Mouse (Mus musculus) embryo, embryonic 11 days (tissue): ENCODE measurements around the gene Aco2.

Experiments
- DNase-seq: peaks from one replicate; pipeline ENCODE4 v3.0.0-alpha.2; 2015

Gene Aco2

DNA sequence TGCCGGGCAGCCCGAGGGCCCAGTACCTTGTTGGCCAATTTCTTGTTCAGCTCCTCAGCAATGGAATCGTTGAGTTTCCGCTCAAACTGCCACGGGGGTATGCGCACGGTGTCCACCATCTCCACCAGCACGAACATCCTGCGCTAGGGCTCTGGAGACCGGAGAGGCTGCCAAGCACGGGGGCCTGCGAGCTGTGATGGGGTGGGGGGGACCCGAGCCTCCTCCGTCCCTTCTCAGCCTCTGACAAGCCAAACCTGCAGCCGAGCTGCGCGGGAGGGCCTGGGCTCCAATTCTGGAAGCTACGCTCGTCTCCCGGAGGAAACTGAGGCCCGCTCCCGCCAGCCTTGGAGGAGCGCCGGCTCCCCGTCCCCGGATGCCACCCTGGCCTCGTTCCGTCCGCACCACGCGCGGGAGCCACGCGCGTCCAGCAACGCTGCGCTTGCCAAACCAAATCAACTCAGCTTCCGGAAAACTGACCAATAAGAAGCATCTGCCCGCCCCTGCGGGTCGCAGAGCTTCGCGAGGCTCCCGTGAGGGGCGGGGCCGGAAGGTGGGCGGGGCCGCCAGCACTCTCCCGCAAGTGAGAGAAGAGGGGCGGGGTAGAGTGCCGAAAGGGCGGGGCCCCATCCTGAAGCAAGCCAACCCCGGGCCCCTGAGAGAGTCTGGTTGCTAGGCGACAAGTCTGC lies 53.8 kb downstream of the Aco2 start, which contains the start of gene Polr3h:
TSS of gene Polr3h (minus strand) at position 481 of the 686 bp plus-strand sequence.
- DNase-seq: peak; percentile 99

DNA sequence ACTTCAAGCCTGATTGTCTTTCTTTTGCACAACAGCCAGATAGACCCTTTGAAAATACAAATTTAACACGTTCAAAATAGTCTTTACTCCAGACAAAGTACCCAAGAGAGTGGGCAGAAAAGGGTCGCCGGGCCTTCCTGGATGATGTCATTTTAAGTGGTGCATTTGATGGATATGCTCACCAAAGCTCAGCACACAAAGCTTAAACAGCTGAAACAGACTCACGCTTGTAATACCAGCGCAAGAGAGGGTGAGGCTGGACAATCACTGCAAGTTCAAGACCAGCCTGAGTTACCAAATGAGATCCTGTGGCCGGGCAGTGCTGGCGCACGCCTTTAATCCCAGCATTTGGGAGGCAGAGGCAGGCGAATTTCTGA lies 54.3 kb downstream of the Aco2 start:
- no peak for DNase-seq

GRCm38 (mm10) chr15:81927741-81928140 lies 55.6 kb downstream of the Aco2 start:
- no peak for DNase-seq

- no peak for DNase-seq
These were observed 56.2 kb downstream of the Aco2 start for GRCm38 (mm10) chr15:81928277-81928676.

DNA sequence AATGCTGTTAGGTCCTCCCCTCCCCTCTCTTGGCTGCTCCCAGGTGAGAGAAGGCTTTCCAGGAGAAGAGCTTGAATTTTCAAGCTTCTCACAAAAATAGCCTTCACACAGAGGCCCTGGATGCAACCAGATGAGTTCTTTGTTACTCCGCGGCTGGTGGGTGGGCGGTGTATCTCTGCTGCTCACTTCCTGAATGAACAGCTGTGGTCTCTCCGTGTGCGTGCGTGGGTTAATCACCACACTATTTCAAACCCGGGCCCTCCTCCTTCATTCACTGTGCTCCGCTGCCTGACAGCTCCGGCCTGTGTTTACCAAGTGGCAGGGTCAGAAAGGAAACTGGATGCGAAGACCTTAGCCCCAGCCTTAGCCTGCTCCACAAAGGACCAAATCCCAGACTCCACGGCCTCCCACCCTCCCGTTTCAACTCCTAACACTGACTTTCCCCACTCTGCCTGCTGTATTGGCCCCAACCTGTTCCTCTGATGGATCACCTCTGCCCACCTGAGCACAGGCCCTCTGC lies 60.9 kb downstream of the Aco2 start:
- DNase-seq: peak; percentile 16

DNA sequence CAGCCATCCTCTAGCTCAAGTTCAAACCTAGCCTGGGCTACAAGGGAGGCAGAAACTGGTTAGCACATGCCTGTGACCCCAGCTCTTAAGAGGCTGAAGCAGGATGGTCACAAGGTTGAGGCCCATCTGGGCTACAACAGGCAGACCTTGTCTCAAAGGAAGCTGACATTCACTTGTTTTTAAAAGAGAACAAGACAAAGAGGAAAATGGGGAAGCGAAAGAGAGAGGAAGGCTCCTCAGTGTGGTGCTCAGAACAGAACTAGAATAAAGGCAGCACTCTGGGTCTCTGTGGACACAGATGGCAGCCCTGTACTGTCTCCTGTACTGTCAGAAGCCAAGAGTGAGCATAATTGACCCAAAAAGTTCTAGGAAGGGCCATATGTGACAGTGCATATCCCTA lies 61.9 kb downstream of the Aco2 start:
- DNase-seq: no peak

- no peak for DNase-seq
These were observed 63.9 kb downstream of the Aco2 start for GRCm38 (mm10) chr15:81935869-81936637.

DNA sequence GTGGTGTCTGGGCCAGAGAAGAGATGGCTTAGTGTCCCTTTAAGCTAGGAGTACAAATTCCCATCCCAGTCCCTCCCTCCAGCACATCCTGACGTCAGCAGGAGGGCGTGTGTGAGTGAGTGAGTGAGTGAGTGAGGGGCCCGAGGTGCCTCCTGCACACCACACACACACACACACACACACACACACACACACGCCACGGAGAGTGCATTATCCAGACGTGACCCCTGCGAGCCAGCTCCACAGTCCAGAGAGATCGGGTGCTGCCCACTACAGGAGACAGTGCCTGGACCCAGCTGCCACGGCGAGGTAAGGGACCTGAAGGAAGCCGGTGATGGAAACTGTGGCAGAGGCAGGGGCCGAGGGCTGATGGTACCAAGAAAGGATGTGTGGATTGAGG lies 64.6 kb downstream of the Aco2 start, which contains the start of gene Csdc2:
TSS of gene Csdc2 (plus strand) at position 81 of the 400 bp plus-strand sequence.
- peak; percentile 76 for DNase-seq

- peak; percentile 26 for DNase-seq
These were observed 65.2 kb downstream of the Aco2 start for GRCm38 (mm10) chr15:81937098-81937972.

DNA sequence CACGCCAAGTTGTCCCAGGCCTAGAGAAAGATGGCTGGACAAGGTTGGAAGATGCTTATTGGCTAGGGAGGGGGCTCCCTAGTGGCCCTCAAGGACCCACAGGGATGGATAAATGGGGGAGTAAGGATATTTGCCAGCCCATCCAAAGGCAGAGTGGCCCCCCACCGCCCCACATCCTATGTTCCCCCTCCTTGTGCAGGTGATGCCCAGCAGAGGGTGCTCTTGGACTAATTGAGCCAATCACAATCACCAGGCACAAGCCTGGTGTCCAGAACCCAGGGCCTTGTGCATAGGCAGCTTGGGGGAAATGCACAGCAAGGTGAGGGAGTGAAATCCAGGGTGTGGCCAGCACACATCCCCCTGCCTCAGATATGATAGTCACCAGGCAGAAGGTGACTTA lies 66.1 kb downstream of the Aco2 start:
- peak; percentile 78 for DNase-seq

DNA sequence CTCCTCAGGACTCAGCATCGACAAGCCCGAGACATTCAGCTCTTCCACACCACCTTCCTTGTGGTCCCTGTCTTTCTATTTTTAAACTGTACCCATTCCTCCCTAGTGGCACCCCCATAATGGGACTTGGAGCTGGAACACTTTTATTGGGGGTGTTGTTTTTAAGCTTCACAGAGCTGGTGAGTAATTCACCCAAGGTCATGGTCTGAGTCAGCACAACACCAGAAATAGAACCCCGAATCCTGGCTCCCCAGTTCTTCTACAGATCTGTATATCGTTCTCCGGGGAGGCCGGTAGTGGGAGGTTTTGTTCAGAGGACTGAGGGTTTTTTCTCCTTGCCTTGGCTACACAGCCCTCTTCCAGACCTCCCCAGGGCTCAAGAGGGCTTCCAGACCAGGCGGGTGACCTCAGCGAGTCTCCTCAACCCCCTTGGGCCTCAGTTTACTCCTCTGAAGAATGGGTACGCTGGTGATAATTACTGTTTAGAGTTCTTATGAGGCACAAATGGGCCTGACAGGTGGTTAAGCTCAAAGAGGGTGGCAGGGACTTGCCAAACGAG lies 67.1 kb downstream of the Aco2 start:
- no peak for DNase-seq

GRCm38 (mm10) chr15:81939774-81940173 lies 67.7 kb downstream of the Aco2 start:
- DNase-seq: no peak

DNA sequence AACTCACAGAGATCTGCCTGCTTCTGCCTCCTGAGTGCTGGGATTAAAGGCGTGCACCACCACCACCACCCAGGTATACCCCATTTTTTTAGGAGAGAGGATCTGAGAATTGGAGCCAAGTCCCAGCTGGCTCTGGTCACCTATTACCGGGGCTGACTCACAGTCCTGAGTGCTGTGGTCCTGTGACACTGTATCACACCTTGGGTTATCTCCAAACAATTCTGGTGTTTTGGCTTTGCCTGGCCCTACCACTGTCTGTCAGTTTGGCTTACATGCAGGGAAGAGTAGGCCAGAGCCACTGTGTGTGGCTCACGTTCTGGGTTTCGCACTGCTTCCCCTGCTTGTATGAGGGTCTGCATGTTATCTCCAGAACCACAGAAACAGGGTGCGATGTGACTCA lies 68.1 kb downstream of the Aco2 start:
- DNase-seq: no peak

GRCm38 (mm10) chr15:81941010-81941409 lies 68.9 kb downstream of the Aco2 start:
- no peak for DNase-seq

DNA sequence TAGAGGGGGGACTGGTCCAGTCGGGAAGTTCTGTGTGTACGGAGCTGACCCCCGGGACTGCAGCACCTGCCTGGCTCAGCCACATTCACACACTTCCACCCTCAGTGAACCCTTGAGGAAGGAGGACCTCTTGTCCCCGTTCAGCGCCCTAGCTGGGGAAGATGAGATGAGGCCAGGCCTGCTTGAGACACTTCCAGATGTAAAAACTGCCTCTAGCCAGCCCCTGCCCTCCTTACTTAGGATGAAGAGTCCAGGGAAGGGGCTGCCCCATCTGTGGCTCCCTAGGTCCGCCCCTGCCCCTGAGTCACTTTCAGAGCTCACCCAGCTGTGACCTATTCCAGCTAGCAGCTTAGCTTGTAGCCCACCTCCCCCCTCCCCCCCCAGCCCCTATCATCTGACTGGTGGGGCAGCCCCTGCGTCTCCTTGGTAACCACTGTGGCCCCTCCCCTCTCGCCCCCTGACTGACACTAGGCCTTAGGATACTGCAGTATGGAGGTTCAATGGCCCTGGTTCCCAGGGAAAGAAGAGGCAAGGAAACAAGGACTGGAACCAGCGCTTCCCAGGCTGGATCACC lies 71.2 kb downstream of the Aco2 start:
- DNase-seq: peak; percentile 83

DNA sequence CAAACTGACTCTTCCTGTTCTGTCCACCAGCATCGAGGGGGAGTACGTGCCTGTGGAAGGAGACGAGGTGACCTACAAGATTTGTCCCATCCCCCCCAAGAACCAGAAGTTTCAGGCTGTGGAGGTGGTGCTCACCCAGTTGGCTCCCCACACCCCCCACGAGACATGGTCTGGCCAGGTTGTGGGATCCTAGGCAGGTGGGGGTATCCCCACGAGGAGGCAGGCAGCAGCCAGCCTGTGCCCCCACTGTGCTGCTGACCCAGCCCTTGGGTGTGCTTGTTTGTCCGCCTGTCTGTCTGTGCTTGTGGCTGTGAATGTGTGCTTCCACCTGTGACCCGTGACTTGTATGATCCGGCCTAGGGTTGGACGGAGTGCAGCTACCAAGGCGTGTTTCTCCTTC lies 77.0 kb downstream of the Aco2 start:
- no peak for DNase-seq

GRCm38 (mm10) chr15:81949476-81950131 lies 77.5 kb downstream of the Aco2 start:
- no peak for DNase-seq

DNA sequence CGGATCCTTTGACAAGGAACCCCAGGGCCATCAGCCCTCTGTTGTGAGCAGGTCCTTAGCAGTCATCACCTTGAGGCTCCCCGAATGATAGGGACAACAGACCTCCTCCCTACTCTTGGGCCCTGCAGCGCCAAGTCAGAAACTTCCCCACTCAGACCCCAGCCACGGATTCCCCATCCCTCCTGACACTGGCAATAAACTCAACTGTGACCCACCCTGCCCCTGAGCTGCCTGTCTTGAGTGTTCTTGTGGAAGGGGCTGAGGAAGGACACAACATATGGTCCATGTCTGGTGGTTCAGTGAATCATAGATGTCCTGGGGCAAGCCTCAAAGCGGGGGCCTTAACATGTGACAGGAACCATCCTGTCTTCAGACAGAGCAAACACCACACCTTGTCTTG lies 78.6 kb downstream of the Aco2 start:
- DNase-seq: no peak

- DNase-seq: no peak
These were observed 79.0 kb downstream of the Aco2 start for GRCm38 (mm10) chr15:81951159-81951558.

DNA sequence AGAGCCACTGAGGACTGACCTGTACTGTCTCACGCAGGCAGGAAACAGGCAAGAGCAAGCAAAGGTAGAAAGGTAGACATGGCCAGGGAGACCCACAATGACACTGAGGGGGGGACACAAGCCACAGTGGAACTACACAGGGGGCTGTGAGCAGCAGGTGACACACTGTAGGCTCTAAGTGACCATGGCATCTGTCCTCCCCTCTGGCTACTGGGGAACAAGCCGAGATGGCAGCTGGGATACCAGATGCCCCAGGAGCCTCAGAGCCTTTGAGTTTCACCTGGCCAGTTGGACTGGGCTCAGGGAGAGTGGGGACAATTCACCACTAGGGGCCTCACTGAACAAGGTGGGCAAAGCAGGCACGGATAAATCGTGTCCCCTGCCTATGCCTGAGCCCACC lies 80.2 kb downstream of the Aco2 start:
- DNase-seq: no peak

DNA sequence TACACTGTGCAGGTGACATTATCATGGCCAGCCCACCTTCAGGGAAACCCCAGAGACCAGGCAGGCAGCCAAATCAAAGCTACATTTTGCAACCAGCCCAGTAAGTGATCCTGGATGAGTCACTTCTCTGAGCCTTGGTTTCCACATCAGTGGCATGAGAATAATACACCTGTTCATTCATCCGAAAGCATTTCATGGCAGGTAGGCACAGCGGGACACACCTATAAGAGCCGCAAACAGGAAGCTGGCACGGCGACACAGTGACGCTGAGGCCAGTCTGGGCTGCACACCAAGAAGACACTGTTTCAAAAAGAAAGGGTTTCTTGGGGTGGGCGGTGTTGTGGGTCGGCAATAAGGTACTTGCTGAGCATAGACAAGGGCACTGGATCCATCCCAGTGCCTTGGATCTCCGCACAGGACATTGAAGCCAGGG lies 82.1 kb downstream of the Aco2 start:
- no peak for DNase-seq

- no peak for DNase-seq
These were observed 82.6 kb downstream of the Aco2 start for GRCm38 (mm10) chr15:81954716-81955115.
